Mouse (Mus musculus) stomach, postnatal 0 days (tissue): ENCODE measurements around the gene Ptgdr2. TPM values are rescaled to one million over a fixed set of nuclear protein-coding genes. Genes with fewer than 3 reads are reported as not detected.

ENCODE experiments used
- ATAC-seq: fragments of 200-750 bp; cut with Nextera tagmentation; 2 replicates; pipeline ENCODE4 v1.8.0; 2017; ENCODE audit not compliant: low FRiP score, low TSS enrichment
- DNase-seq: peaks from one replicate; pipeline ENCODE4 v3.0.0-alpha.2; 2016; ENCODE audit warnings: low spot score
- H3K27ac ChIP-seq: fragments of 300-500 bp; sonication (generic); replicated peaks from 2 replicates; pipeline ENCODE4 v1.5.1; 2014; ENCODE audit warnings: mild to moderate bottlenecking, control low read depth
- H3K27me3 ChIP-seq: fragments of 300-500 bp; sonication (generic); 2 replicates; pipeline ENCODE4 v1.6.1; 2014; ENCODE audit warnings: low read length; ENCODE audit not compliant: control insufficient read depth, insufficient read depth
- H3K36me3 ChIP-seq: fragments of 300-500 bp; sonication (generic); 2 replicates; pipeline ENCODE4 v1.6.1; 2014; ENCODE audit warnings: low read length, mixed read lengths; ENCODE audit not compliant: control insufficient read depth, insufficient read depth
- H3K4me1 ChIP-seq: fragments of 300-500 bp; sonication (generic); replicated peaks from 2 replicates; pipeline ENCODE4 v1.6.1; 2014; ENCODE audit warnings: antibody characterized with exemption; ENCODE audit not compliant: control insufficient read depth, insufficient read depth
- H3K4me2 ChIP-seq: fragments of 300-500 bp; sonication (generic); replicated peaks from 2 replicates; pipeline ENCODE4 v1.6.1; 2014; ENCODE audit warnings: low read depth, mild to moderate bottlenecking, control low read depth, moderate library complexity
- H3K4me3 ChIP-seq: fragments of 300-500 bp; sonication (generic); 2 replicates; pipeline ENCODE4 v1.5.1; 2014; ENCODE audit warnings: low read depth, low read length, control low read depth
- H3K9ac ChIP-seq: fragments of 300-500 bp; sonication (generic); 2 replicates; pipeline ENCODE4 v1.6.1; 2014; ENCODE audit warnings: mild to moderate bottlenecking, low read length, control low read depth, mixed read lengths
- H3K9me3 ChIP-seq: fragments of 300-500 bp; sonication (generic); 2 replicates; pipeline ENCODE4 v1.6.1; 2016; ENCODE audit warnings: low read length; ENCODE audit not compliant: control insufficient read depth
- CTCF ChIP-seq: IDR thresholded peaks from 2 replicates; pipeline ENCODE4 v1.5.1; 2016; ENCODE audit warnings: antibody characterized with exemption, low read depth, mild to moderate bottlenecking, moderate library complexity
- EP300 ChIP-seq: optimal IDR thresholded peaks from 2 replicates; pipeline ENCODE3; 2016; ENCODE audit warnings: antibody characterized with exemption
- polyA plus RNA-seq: library from polyadenylated mRNA; unstranded; fragments of >200 nt; fragmentation: Nextera tagmentation; extraction: Ambion mirVana; gene quantifications from 2 replicates; pipeline ENCODE4 v1.2.1, GENCODE M21; 2015

Ptgdr2 gene
- polyA plus RNA-seq, 1 experiment from 2014 or later: 0.06 TPM

GRCm38 (mm10) chr19:10991911-10992310, 55.0 kb downstream of the Ptgdr2 start:
- TF ChIP-seq EP300 (no peak), CTCF (no peak)
- no peak for DNase-seq
- no peaks in the 10 kb centered on the region for H3K9me3 ChIP-seq
- no peaks in the 10 kb centered on the region for H3K27me3 ChIP-seq
- no peaks in the 10 kb centered on the region for H3K36me3 ChIP-seq
- no peak overlapping the region for H3K4me3 ChIP-seq
- H3K27ac ChIP-seq: no peak overlapping the region
- no peaks in the 10 kb centered on the region for H3K4me1 ChIP-seq
- ATAC-seq: no peak; the same call in 1 of the 2 replicates
- H3K9ac ChIP-seq: no peak overlapping the region
- H3K4me2 ChIP-seq: no peak overlapping the region

Other genes with a start within 250 kb of the Ptgdr2 start
- 48.6 and 57.3 TPM in 2 replicates for gene Vps37c, start 248.4 kb upstream of the Ptgdr2 start, polyA plus RNA-seq
- gene Cd5, start 198.2 kb upstream of the Ptgdr2 start, polyA plus RNA-seq: 1.6 and 1.8 TPM in 2 replicates
- 0.06 and 0.07 TPM in 2 replicates for gene Cd6, start 107.1 kb upstream of the Ptgdr2 start, polyA plus RNA-seq
- gene Slc15a3, start 97.4 kb upstream of the Ptgdr2 start, polyA plus RNA-seq: 4.0 and 5.2 TPM in 2 replicates
- gene Tmem132a, start 67.2 kb upstream of the Ptgdr2 start, polyA plus RNA-seq: 19.1 and 20.8 TPM in 2 replicates
- gene Tmem109, start 55.2 kb upstream of the Ptgdr2 start, polyA plus RNA-seq: 176 and 186 TPM in 2 replicates
- gene Prpf19, start 41.9 kb upstream of the Ptgdr2 start, polyA plus RNA-seq: 17.6 and 19.5 TPM in 2 replicates
- 0.08 and 0.17 TPM in 2 replicates for gene Zp1, start 16.5 kb upstream of the Ptgdr2 start, polyA plus RNA-seq
- gene Ccdc86, start 12.1 kb downstream of the Ptgdr2 start, polyA plus RNA-seq: 13.9 and 15.4 TPM in 2 replicates
- gene Ms4a10, start 37.5 kb downstream of the Ptgdr2 start, polyA plus RNA-seq: 0.13 TPM in 1 of 2 replicates, not detected in the other
- 0.10 TPM in 1 of 2 replicates, not detected in the other for gene Ms4a15, start 56.1 kb downstream of the Ptgdr2 start, polyA plus RNA-seq
- not detected in 2 replicates for gene Ms4a18, start 80.9 kb downstream of the Ptgdr2 start, polyA plus RNA-seq
- gene Ms4a8a, start 143.9 kb downstream of the Ptgdr2 start, polyA plus RNA-seq: 21.0 and 22.3 TPM in 2 replicates
- gene 1700017D01Rik, start 193.7 kb downstream of the Ptgdr2 start, polyA plus RNA-seq: 0.08 TPM in 1 of 2 replicates, not detected in the other
- gene 1700025F22Rik, start 228.2 kb downstream of the Ptgdr2 start, polyA plus RNA-seq: not detected in 2 replicates